Mouse (Mus musculus): ENCODE measurements around the gene Ap2a1.

GRCm38 (mm10) chr7:44928570-44928969 lies 726 bp downstream of the Ap2a1 start:
- TF ChIP-seq TAL1 (IDR thresholded peaks at IDR 0.05; ENCODE audit: low read length) (no peak), GATA1 (IDR thresholded peaks at IDR 0.05; ENCODE audit: low read length) (no peak)

Measured in erythroblast, embryonic 14.5 days (primary cell).